Mouse (Mus musculus): Measurements from ENCODE around the gene Retreg3. TPM values are rescaled to one million over a fixed set of nuclear protein-coding genes. Genes with fewer than 3 reads are reported as not detected.

Gene Retreg3
- 13.1 and 26.0 TPM in 2 replicates for polyA plus RNA-seq (2014; fragmentation: Nextera tagmentation; extraction: Ambion mirVana)

DNA sequence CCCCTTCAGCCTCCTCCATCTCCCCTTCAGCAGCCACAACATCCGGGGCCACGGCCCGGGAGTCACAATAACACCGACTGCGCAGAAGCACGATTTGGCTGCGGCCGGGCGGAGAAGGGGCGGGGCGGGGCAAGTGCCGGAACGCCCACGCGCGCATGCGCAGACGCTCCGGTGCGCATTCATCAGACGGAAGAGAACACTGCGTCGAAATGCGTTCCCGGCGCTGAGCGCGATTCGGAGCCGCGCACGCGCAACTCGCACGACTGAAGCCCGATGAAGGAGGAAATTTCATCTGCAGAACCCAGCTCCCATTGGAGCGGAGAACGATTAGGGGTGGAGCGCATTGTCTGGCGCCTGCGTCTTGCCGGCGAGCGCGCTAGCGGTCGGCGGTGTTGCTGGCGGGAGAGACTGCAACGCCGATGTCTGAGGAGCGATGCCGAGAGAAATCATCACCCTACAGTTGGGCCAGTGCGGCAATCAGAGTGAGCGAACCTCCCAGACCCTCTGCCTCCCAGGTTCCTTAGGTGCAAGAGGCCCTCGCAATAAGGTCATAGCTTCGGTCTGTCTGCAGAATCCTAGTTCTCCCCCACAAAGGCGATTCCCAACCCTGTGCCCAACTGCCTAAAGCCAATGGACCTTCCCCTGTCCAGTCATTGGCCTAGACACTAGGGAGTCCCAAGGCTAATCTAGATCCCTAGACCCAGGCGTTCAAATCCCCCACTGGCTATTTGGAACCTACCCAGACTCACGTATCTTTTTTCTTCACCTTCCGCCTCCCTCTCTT is at the start of gene Retreg3, which contains the start of gene Tubg1:
Retreg3 (minus strand) TSS at position 133 of the 784 bp plus-strand sequence.
Tubg1 (plus strand) TSS at position 178 of the 784 bp plus-strand sequence.
- no peaks in the 10 kb centered on the region for H3K9me3 ChIP-seq (ENCODE audit: control insufficient read depth, low read length)
- H3K4me1 ChIP-seq (ENCODE audit: control insufficient read depth, insufficient read depth, low read length): peaks cover 20% of the 10 kb centered on the region
- peak within 1 kb of the TSS; percentile 96 for H3K4me2 ChIP-seq (ENCODE audit: low read length)
- no peaks in the 10 kb centered on the region for H3K27me3 ChIP-seq (ENCODE audit: control insufficient read depth, insufficient read depth, low read length)
- WGBS: under 1% methylated on average over 61 of the region's 61 CpGs
- ATAC-seq (ENCODE audit: low FRiP score, low TSS enrichment) (peak; percentile 96), DNase-seq (peak; percentile 100)
- peak within 1 kb of the TSS; percentile 88 for H3K9ac ChIP-seq (replicated peaks; ENCODE audit: low read length)
- H3K36me3 ChIP-seq (ENCODE audit: control insufficient read depth, insufficient read depth, low read length): peaks cover 18% of the 10 kb centered on the region
- peak within 1 kb of the TSS; percentile 88 for H3K4me3 ChIP-seq (replicated peaks; ENCODE audit: low read depth, low read length)
- peak within 1 kb of the TSS; percentile 91 for H3K27ac ChIP-seq (replicated peaks; ENCODE audit: low read depth, low read length)

DNA sequence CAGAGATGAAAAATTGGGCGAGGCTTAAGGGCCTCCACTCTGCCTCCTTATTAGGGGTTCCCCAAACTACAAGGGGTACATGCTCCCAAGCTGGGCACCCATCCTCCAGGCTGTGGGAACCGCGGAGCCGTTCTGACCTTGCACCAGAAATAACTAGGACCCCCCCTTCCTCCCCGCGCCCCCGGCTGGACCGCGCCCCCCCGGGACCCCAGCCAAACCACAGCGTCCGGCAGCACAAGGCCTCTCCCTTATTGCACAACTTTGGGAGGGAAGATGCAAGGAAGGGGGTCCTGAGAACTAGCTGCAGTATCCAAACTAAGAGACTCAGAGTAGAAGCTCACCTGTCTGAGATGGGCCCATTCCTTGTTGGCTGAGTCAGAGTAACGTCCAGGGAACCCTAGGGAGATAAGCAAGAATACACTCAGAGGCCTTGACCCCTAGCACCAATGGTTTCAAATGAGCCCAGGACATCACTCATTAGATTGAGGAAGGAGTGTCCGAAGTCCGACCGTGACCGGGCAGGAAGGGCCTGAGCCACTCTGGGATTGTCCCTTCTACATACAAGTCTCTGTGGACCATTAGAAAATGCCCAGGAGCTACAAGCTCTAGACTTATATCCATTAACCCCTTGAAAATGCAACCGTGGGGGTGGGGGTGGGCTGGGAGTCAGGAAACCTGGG is 48.7 kb upstream of the Retreg3 start:
- peak overlapping the region; percentile 81; the same call in 1 of the 2 replicates for H3K4me2 ChIP-seq (ENCODE audit: low read length)
- 61% methylated on average over 18 of the region's 18 CpGs for WGBS

DNA sequence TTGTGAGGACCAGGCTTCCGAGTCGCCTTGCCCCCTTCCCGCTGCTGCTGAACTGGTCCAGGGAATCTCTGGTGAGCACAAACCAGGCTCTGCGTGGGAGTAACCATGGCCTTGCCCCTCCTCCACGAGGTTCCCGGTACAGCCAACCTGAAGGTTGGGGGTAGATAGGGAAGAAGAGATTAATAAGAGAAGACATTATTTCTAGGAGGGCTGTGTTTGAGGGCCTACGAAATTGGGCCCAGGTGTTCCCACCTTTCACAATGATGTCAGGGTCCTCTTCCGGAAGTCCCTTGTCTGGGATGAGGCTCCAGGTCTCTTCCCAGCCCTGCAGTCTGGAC is 48.2 kb upstream of the Retreg3 start:
- H3K4me1 ChIP-seq (ENCODE audit: control insufficient read depth, insufficient read depth, low read length): peaks cover 35% of the 10 kb centered on the region
- H3K4me2 ChIP-seq (ENCODE audit: low read length): no peak overlapping the region
- H3K27me3 ChIP-seq (ENCODE audit: control insufficient read depth, insufficient read depth, low read length): peaks cover 69% of the 10 kb centered on the region
- no peaks in the 10 kb centered on the region for H3K9me3 ChIP-seq (ENCODE audit: control insufficient read depth, low read length)
- 53% methylated on average over 8 of the region's 8 CpGs for WGBS
- H3K36me3 ChIP-seq (ENCODE audit: control insufficient read depth, insufficient read depth, low read length): peaks cover 40% of the 10 kb centered on the region
- no peak overlapping the region for H3K9ac ChIP-seq (replicated peaks; ENCODE audit: low read length)
- no peak for ATAC-seq (ENCODE audit: low FRiP score, low TSS enrichment)
- no peak overlapping the region for H3K4me3 ChIP-seq (replicated peaks; ENCODE audit: low read depth, low read length)
- H3K27ac ChIP-seq (replicated peaks; ENCODE audit: low read depth, low read length): no peak overlapping the region
- DNase-seq: no peak

More for the DNA sequence above, 48.7 kb upstream of the Retreg3 start:
- no peaks in the 10 kb centered on the region for H3K9me3 ChIP-seq (ENCODE audit: control insufficient read depth, low read length)
- peaks cover 66% of the 10 kb centered on the region for H3K27me3 ChIP-seq (ENCODE audit: control insufficient read depth, insufficient read depth, low read length)
- H3K36me3 ChIP-seq (ENCODE audit: control insufficient read depth, insufficient read depth, low read length): peaks cover 37% of the 10 kb centered on the region
- H3K9ac ChIP-seq (replicated peaks; ENCODE audit: low read length): no peak overlapping the region; the same call in 1 of the 2 replicates
- H3K4me3 ChIP-seq (replicated peaks; ENCODE audit: low read depth, low read length): 0 out of 2 replicates have a peak overlapping the region, but pooled peaks have one; percentile 4
- no peak overlapping the region for H3K27ac ChIP-seq (replicated peaks; ENCODE audit: low read depth, low read length)
- H3K4me1 ChIP-seq (ENCODE audit: control insufficient read depth, insufficient read depth, low read length): peaks cover 40% of the 10 kb centered on the region
- no peak for DNase-seq
- no peak for ATAC-seq (ENCODE audit: low FRiP score, low TSS enrichment)

DNA sequence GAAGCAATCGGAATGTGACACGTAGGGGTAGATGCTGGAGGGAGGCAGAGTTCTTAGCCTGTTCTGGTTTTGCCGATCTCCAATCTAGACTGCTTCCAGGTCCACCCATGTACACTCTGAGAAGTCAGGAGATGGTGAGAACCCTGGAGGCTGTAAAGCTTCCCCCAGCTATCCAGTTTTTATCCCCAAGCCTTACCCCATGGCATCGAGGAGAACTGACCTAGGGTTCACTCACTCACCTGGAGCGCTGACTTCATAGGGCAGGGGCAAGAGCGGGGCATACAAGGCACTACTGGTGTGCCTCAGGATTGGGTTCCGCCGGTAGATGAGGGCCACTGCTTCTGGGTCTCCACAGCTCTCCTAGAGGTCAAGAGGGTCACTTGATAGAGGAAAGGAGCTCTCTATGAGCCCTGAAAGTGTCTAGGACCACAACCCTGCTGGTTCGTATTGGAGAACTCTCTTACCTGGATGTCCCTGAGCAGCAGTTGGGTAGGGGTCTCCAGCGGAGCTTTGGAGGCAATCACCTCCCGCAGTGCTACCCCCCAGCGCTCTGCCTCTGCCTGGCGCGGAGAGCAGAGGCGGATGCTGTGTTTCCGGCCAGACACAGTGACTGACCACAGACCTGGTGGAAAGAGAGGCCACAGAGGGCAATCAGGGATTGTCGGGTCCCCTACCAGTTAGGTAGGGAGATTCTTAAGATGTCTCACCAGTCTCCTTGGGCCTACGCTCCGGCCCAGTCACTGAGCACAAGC is 47.7 kb upstream of the Retreg3 start:
- Histone ChIP-seq H3K27ac (replicated peaks; ENCODE audit: low read depth, low read length) (no peak overlapping the region), H3K9me3 (ENCODE audit: control insufficient read depth, low read length) (no peaks in the 10 kb centered on the region), H3K4me3 (replicated peaks; ENCODE audit: low read depth, low read length) (no peak overlapping the region), H3K4me1 (ENCODE audit: control insufficient read depth, insufficient read depth, low read length) (peaks cover 31% of the 10 kb centered on the region), H3K36me3 (ENCODE audit: control insufficient read depth, insufficient read depth, low read length) (peaks cover 40% of the 10 kb centered on the region), H3K9ac (replicated peaks; ENCODE audit: low read length) (no peak overlapping the region), H3K4me2 (ENCODE audit: low read length) (no peak overlapping the region), H3K27me3 (ENCODE audit: control insufficient read depth, insufficient read depth, low read length) (peaks cover 74% of the 10 kb centered on the region)
- DNase-seq (no peak), ATAC-seq (ENCODE audit: low FRiP score, low TSS enrichment) (no peak)
- WGBS: 43% methylated on average over 19 of the region's 19 CpGs

DNA sequence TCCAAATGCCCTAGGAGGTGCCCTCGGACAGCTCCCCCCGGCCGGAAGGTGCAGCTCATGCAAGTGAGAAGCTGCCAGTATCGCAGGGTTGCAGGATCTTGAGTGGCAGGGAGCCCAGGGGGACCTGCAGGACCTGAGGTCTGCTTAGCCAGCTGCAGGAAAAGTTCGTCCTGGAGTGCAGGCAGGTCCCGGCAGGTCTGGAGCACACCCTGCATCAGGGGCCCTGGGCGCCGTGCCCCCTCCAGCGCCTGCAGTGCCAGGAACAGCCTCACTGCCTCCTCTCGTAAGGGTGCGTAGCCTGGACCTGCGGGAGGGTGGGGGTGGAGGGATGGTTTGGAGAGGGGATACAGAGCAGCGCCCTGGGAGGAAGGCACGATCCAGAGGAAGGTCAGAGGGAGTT is 46.7 kb upstream of the Retreg3 start:
- Histone ChIP-seq H3K27ac (replicated peaks; ENCODE audit: low read depth, low read length) (no peak overlapping the region), H3K36me3 (ENCODE audit: control insufficient read depth, insufficient read depth, low read length) (peaks cover 49% of the 10 kb centered on the region), H3K27me3 (ENCODE audit: control insufficient read depth, insufficient read depth, low read length) (peaks cover 75% of the 10 kb centered on the region), H3K9me3 (ENCODE audit: control insufficient read depth, low read length) (no peaks in the 10 kb centered on the region), H3K4me2 (ENCODE audit: low read length) (no peak overlapping the region), H3K9ac (replicated peaks; ENCODE audit: low read length) (no peak overlapping the region), H3K4me3 (replicated peaks; ENCODE audit: low read depth, low read length) (no peak overlapping the region), H3K4me1 (ENCODE audit: control insufficient read depth, insufficient read depth, low read length) (peaks cover 23% of the 10 kb centered on the region)
- 54% methylated on average over 14 of the region's 14 CpGs for WGBS
- no peak for DNase-seq
- ATAC-seq (ENCODE audit: low FRiP score, low TSS enrichment): no peak

DNA sequence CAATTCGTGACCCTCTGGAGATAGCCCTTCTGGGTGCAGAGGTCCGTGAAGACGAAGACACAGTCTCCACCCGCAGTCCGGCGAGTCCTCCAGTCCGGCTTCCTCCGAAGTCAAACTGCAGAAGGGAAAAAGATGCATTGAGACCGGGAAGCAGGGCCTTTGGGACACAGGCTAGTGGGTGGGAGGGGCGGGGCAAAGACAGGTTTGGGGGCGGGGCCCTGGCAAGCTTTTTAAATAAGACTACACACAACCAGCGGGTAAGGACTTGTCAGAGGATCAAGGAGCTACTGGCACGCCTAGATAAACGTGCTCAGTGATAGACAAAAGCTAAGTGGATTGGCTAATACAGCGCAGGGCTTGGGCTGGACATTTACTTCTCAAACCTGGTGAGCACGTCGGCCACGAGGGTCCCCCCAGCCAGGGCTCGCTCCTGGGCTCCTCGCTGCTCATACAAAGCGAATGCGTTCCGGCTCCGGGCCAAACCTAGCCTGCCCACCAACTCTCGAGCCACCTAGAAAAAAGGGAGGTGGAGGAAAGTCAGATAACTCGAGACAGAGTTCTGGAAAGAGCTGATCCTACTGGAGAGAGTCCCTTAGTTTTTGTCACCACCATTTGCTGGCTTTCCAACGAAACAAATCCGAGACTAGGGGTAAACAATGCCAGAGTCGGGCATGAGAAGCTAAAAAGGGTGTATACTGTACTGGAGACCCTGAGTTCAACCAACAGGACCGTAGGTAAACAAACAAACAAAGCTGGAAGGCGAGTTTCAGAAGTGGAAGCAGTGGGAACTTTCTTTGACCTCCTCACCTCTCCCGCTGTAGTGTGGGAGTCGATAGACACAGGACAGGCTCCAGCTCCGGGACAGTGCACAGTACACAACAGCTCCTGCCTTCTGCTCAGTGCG is 45.2 kb upstream of the Retreg3 start:
- no peak overlapping the region for H3K9ac ChIP-seq (replicated peaks; ENCODE audit: low read length)
- WGBS: 18% methylated on average over 35 of the region's 35 CpGs
- DNase-seq (no peak), ATAC-seq (ENCODE audit: low FRiP score, low TSS enrichment) (no peak)
- no peak overlapping the region for H3K4me3 ChIP-seq (replicated peaks; ENCODE audit: low read depth, low read length)
- H3K9me3 ChIP-seq (ENCODE audit: control insufficient read depth, low read length): no peaks in the 10 kb centered on the region
- H3K36me3 ChIP-seq (ENCODE audit: control insufficient read depth, insufficient read depth, low read length): peaks cover 51% of the 10 kb centered on the region
- H3K27me3 ChIP-seq (ENCODE audit: control insufficient read depth, insufficient read depth, low read length): peaks cover 75% of the 10 kb centered on the region
- H3K4me1 ChIP-seq (ENCODE audit: control insufficient read depth, insufficient read depth, low read length): peaks cover 15% of the 10 kb centered on the region
- no peak overlapping the region for H3K4me2 ChIP-seq (ENCODE audit: low read length)
- no peak overlapping the region for H3K27ac ChIP-seq (replicated peaks; ENCODE audit: low read depth, low read length)

DNA sequence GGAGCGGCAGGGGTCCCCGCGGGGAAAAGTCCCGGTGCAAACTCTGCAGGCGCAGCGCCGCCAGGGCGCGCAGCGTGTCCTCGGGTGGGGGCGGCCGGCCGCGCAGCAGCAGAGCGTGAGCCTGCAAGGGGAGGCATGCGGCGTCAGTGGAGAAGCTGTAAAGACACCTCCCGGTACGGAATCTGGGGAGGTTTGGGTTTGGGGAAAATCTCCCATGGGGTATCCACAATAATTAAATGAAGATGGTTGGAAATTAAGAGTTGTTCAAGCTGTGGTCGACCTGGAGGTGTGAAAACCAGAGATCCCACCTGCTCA is 44.6 kb upstream of the Retreg3 start:
- peak overlapping the region; percentile 24 for H3K4me3 ChIP-seq (replicated peaks; ENCODE audit: low read depth, low read length)
- peaks cover 9% of the 10 kb centered on the region for H3K4me1 ChIP-seq (ENCODE audit: control insufficient read depth, insufficient read depth, low read length)
- no peak overlapping the region for H3K27ac ChIP-seq (replicated peaks; ENCODE audit: low read depth, low read length)
- H3K9me3 ChIP-seq (ENCODE audit: control insufficient read depth, low read length): no peaks in the 10 kb centered on the region
- 4% methylated on average over 21 of the region's 21 CpGs for WGBS
- no peak overlapping the region; the same call in 1 of the 2 replicates for H3K9ac ChIP-seq (replicated peaks; ENCODE audit: low read length)
- peaks cover 70% of the 10 kb centered on the region for H3K27me3 ChIP-seq (ENCODE audit: control insufficient read depth, insufficient read depth, low read length)
- ATAC-seq (ENCODE audit: low FRiP score, low TSS enrichment): no peak
- H3K4me2 ChIP-seq (ENCODE audit: low read length): peak overlapping the region; percentile 41
- DNase-seq: no peak
- peaks cover 51% of the 10 kb centered on the region for H3K36me3 ChIP-seq (ENCODE audit: control insufficient read depth, insufficient read depth, low read length)
